Mouse (Mus musculus) brain, embryonic 14.5 days (tissue): ENCODE measurements around the gene Fanca. TPM values are rescaled to one million over a fixed set of nuclear protein-coding genes. Genes with fewer than 3 reads are reported as not detected.

Experiments used
- DNase-seq: peaks from one replicate; pipeline ENCODE4 v3.0.0-alpha.2; 2011; ENCODE audit warnings: low read depth
- CTCF ChIP-seq: fragments of 200-500 bp; IDR thresholded peaks from 2 replicates; pipeline ENCODE4 v1.5.1; 2012; ENCODE audit warnings: inconsistent platforms, mild to moderate bottlenecking, moderate library complexity, borderline replicate concordance; ENCODE audit not compliant: insufficient read depth, insufficient read length; ENCODE audit errors: extremely low read depth
- POLR2A ChIP-seq: fragments of 200-500 bp; IDR thresholded peaks from 2 replicates; pipeline ENCODE4 v1.6.1; 2012; ENCODE audit warnings: mild to moderate bottlenecking, inconsistent platforms, borderline replicate concordance; ENCODE audit not compliant: poor library complexity, insufficient read depth, insufficient read length, severe bottlenecking; ENCODE audit errors: extremely low read depth
- polyA plus RNA-seq: library from polyadenylated mRNA; depleted of rRNA; stranded (reverse); fragments of >200 nt; gene quantifications from 2 replicates; pipeline ENCODE4 v1.2.3, GENCODE M21; 2012; rRNA removed

Fanca gene
- polyA plus RNA-seq, 1 experiment: 19.4 TPM

GRCm38 (mm10) chr8:123224278-123225266 lies 93.8 kb downstream of the Fanca start, which contains the start of gene Cdk10:
TSS of gene Cdk10 (plus strand) at chr8:123224842.
- DNase-seq: peak; percentile 97
- peak; percentile 65; the same call in 1 of the 2 replicates for TF ChIP-seq POLR2A
- no peak for TF ChIP-seq CTCF

GRCm38 (mm10) chr8:123220917-123221316 lies 97.5 kb downstream of the Fanca start:
- DNase-seq: no peak
- TF ChIP-seq CTCF (no peak), POLR2A (no peak)

Other genes with a start within 250 kb of the Fanca start
- gene Rpl13, start 216.2 kb downstream of the Fanca start, polyA plus RNA-seq: 1,764 and 1,996 TPM in 2 replicates
- gene Cpne7, start 201.2 kb downstream of the Fanca start, polyA plus RNA-seq: 5.8 and 8.5 TPM in 2 replicates
- gene Sult5a1, start 160.3 kb downstream of the Fanca start, polyA plus RNA-seq: 1.8 and 3.5 TPM in 2 replicates
- 0.37 and 0.66 TPM in 2 replicates for gene Dpep1, start 132.3 kb downstream of the Fanca start, polyA plus RNA-seq
- gene Chmp1a, start 105.8 kb downstream of the Fanca start, polyA plus RNA-seq: 146 and 154 TPM in 2 replicates
- 6.8 TPM in 2 replicates for gene Spata33, start 105.7 kb downstream of the Fanca start, polyA plus RNA-seq
- gene Cdk10, start 93.7 kb downstream of the Fanca start, polyA plus RNA-seq: 102 and 136 TPM in 2 replicates
- 3.2 and 3.9 TPM in 2 replicates for gene Spata2l, start 82.3 kb downstream of the Fanca start, polyA plus RNA-seq
- 39.1 and 40.8 TPM in 2 replicates for gene Zfp276, start 64.4 kb downstream of the Fanca start, polyA plus RNA-seq
- gene Vps9d1, start 64.2 kb downstream of the Fanca start, polyA plus RNA-seq: 130 and 175 TPM in 2 replicates
- 42.0 and 47.0 TPM in 2 replicates for gene Spire2, start 14.1 kb upstream of the Fanca start, polyA plus RNA-seq
- gene Tcf25, start 55.2 kb upstream of the Fanca start, polyA plus RNA-seq: 313 and 402 TPM in 2 replicates
- 0.05 and 0.08 TPM in 2 replicates for gene Mc1r, start 88.5 kb upstream of the Fanca start, polyA plus RNA-seq
- gene Tubb3, start 92.8 kb upstream of the Fanca start, polyA plus RNA-seq: 3,325 and 3,474 TPM in 2 replicates
- gene Def8, start 105.0 kb upstream of the Fanca start, polyA plus RNA-seq: 53.2 and 55.5 TPM in 2 replicates
- 31.8 and 35.3 TPM in 2 replicates for gene Afg3l1, start 159.3 kb upstream of the Fanca start, polyA plus RNA-seq
- 85.3 and 88.4 TPM in 2 replicates for gene Dbndd1, start 196.9 kb upstream of the Fanca start, polyA plus RNA-seq
- 32.5 and 45.1 TPM in 2 replicates for gene Gas8, start 200.3 kb upstream of the Fanca start, polyA plus RNA-seq